8 mouse cellular contexts compared by ENCODE assay signal in the genomic region with DNA sequence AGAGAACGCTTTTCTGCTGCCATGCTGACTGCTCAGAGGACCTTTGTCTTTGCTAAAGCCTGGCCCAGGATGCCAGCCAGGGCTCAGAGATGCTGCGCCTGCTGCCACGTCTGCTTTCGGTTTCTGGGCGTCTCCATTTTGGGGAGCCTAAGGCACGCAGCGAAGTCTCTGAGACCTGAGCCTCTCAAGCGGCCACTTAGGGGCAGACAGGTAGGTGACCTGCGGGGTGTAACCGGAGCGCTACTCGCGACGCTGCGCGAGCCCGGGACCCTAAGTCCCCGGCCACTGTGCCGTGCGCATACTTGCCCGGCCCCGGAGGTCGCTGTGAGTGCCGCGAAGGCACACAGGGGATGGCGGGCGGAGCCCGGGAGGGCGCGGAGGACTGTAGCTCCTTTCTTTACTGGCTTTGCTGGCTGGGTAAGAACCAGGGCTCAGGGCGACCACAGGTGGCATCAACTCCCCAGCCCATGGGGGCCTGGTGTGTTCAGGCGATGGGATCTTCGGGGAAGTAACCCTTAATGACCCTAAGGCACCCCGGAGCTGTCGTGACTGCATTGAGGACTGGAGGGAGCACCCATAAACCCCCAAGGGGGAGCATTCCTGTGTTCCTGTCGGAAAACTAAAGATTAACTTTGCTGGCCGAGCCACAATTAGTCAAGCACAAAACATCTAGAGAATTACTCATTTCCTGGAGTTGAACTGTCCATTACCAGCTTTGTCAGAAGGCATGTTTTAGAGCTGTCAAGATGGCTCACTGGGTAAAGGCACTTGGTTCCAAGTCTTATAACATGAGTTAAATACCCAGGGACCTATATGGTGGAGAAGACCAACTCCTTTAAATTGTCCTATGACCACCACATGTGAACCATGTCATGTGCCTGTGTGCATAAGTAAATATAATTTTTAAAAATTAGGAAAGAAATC. TPM values are rescaled to one million over a fixed set of nuclear protein-coding genes. Genes with fewer than 3 reads are reported as not detected.
DNase-seq lines count a peak whose midpoint lies in the region; ATAC-seq and TF ChIP-seq lines count a peak whose summit lies in the region.

No protein-coding gene starts in this region.

- 1% methylated on average over 37 of the region's 37 CpGs for WGBS in forebrain, embryonic 13.5 days
- WGBS in lung, embryonic 14.5 days = 3% methylated on average over 37 of the region's 37 CpGs

- ATAC-seq in cerebellum, adult (ENCODE audit: insufficient number of reproducible peaks, low FRiP score, low TSS enrichment) = peak; percentile 95
- ATAC-seq in forebrain, embryonic 13.5 days = peak; percentile 93
- peak; percentile 86 for ATAC-seq in lung, embryonic 14.5 days (ENCODE audit: insufficient read depth)
- ATAC-seq in neutrophil, adult 5-6 weeks (ENCODE audit: extremely low read depth, insufficient number of reproducible peaks, low FRiP score, poor library complexity, severe bottlenecking) = peak; percentile 84

- peak; percentile 76 to 82 for DNase-seq in heart, postnatal 10 days
- peak; percentile 30 to 63 for DNase-seq in layer of hippocampus, adult 18-20 months (ENCODE audit: low spot score in 2 of 2)
- DNase-seq in lung, embryonic 14.5 days = peak; percentile 72
- peak; percentile 50 to 57 for DNase-seq in thymus, adult 18-20 months

- intact Hi-C loops in heart, postnatal 10 days (cut with DNase I) = loop anchor here (1.0 kb wide), 1 partner anchor 59 kb away; a partner anchor contains a TSS

- no peaks in the 10 kb centered on the region for H3K4me1 ChIP-seq in E14TG2a.4 (replicated peaks; ENCODE audit: low read depth, low read length)
- H3K4me1 ChIP-seq in forebrain, embryonic 13.5 days = 0 out of 2 replicates have a peak, but pooled peaks cover 3% of the 10 kb centered on the region
- H3K4me1 ChIP-seq in lung, embryonic 14.5 days (ENCODE audit: insufficient read depth) = no peaks in the 10 kb centered on the region

- peak overlapping the region; percentile 74 for H3K4me3 ChIP-seq in E14TG2a.4 (replicated peaks; ENCODE audit: low read length)
- H3K4me3 ChIP-seq in forebrain, embryonic 13.5 days = peak overlapping the region; percentile 59
- H3K4me3 ChIP-seq in lung, embryonic 14.5 days (ENCODE audit: low read depth, low read length) = peak overlapping the region; percentile 56

- peak overlapping the region; percentile 74 for H3K4me2 ChIP-seq in forebrain, embryonic 13.5 days
- peak overlapping the region; percentile 69 for H3K4me2 ChIP-seq in lung, embryonic 14.5 days

- peak overlapping the region; percentile 81 for H3K9ac ChIP-seq in forebrain, embryonic 13.5 days
- H3K9ac ChIP-seq in lung, embryonic 14.5 days = peak overlapping the region; percentile 76

- H3K36me3 ChIP-seq in E14TG2a.4 (ENCODE audit: insufficient read depth, low read length) = no peaks in the 10 kb centered on the region
- no peaks in the 10 kb centered on the region for H3K36me3 ChIP-seq in forebrain, embryonic 13.5 days (ENCODE audit: poor library complexity, severe bottlenecking)
- H3K36me3 ChIP-seq in lung, embryonic 14.5 days (ENCODE audit: insufficient read depth) = no peaks in the 10 kb centered on the region

- H3K27ac ChIP-seq in forebrain, embryonic 13.5 days = no peak overlapping the region
- 0 out of 2 replicates have a peak overlapping the region, but pooled peaks have one; percentile 8 for H3K27ac ChIP-seq in lung, embryonic 14.5 days (ENCODE audit: low read depth)

- no peak for TF ChIP-seq CTCF in E14TG2a.4 (conservative IDR thresholded peaks at IDR 0.05; ENCODE audit: low read length)
- no peak for TF ChIP-seq CTCF in lung, embryonic 14.5 days (IDR thresholded peaks at IDR 0.05; ENCODE audit: low read depth)

- H3K27me3 ChIP-seq in E14TG2a.4 (ENCODE audit: insufficient read depth, low read length) = peaks cover 17% of the 10 kb centered on the region
- no peaks in the 10 kb centered on the region for H3K27me3 ChIP-seq in forebrain, embryonic 13.5 days
- H3K27me3 ChIP-seq in lung, embryonic 14.5 days (ENCODE audit: insufficient read depth, low read length) = no peaks in the 10 kb centered on the region

- H3K9me3 ChIP-seq in E14TG2a.4 (ENCODE audit: low read length) = peaks cover 18% of the 10 kb centered on the region
- H3K9me3 ChIP-seq in forebrain, embryonic 13.5 days (replicated peaks) = no peaks in the 10 kb centered on the region
- no peaks in the 10 kb centered on the region for H3K9me3 ChIP-seq in lung, embryonic 14.5 days (ENCODE audit: low read depth, low read length)

RNA-seq across cellular contexts. Expression of a gene that starts 43.0 kb away (rescaled TPM):
- polyA plus RNA-seq in forebrain, embryonic 13.5 days (2015; fragmentation: Nextera tagmentation; extraction: Ambion mirVana) = not detected in 2 replicates
- total RNA-seq in heart, postnatal 10 days (2021) = under 1 TPM in 1 of 2 experiments, not detected in 1; 0.60 TPM
- total RNA-seq in layer of hippocampus, adult 18-20 months (2021) = not detected
- not detected in 2 replicates for polyA plus RNA-seq in lung, embryonic 14.5 days (2014; fragmentation: Nextera tagmentation; extraction: Ambion mirVana)
- 0.35 TPM in 1 of 2 replicates, not detected in the other for total RNA-seq in neutrophil, adult 5-6 weeks (2017)

RNA-seq across cellular contexts. Expression of a gene that starts 58.6 kb away (rescaled TPM):
- polyA plus RNA-seq in forebrain, embryonic 13.5 days (2015; fragmentation: Nextera tagmentation; extraction: Ambion mirVana) = 17.1 and 22.8 TPM in 2 replicates
- total RNA-seq in heart, postnatal 10 days (2021) = 10 to 100 TPM; 65.7 to 68.1 TPM
- 10 to 100 TPM; 41.1 to 41.5 TPM for total RNA-seq in layer of hippocampus, adult 18-20 months (2021)
- polyA plus RNA-seq in lung, embryonic 14.5 days (2014; fragmentation: Nextera tagmentation; extraction: Ambion mirVana) = 35.3 and 35.9 TPM in 2 replicates
- 175 and 180 TPM in 2 replicates for total RNA-seq in neutrophil, adult 5-6 weeks (2017)
